Mouse (Mus musculus) embryonic facial prominence, embryonic 14.5 days (tissue): ENCODE data around the gene Cnot1. TPM values are rescaled to one million over a fixed set of nuclear protein-coding genes. Genes with fewer than 3 reads are reported as not detected.

Source experiments
- ATAC-seq: fragments of 200-750 bp; cut with Nextera tagmentation; 2 replicates; pipeline ENCODE4 v1.8.0; 2017; ENCODE audit warnings: low read depth, moderate number of reproducible peaks, moderate TSS enrichment
- DNase-seq: peaks from one replicate; pipeline ENCODE4 v3.0.0-alpha.2; 2015; ENCODE audit warnings: low spot score
- H3K27ac ChIP-seq: fragments of 300-500 bp; sonication (generic); replicated peaks from 2 replicates; pipeline ENCODE4 v1.5.1; 2014; ENCODE audit warnings: low read depth, mild to moderate bottlenecking, low read length, moderate library complexity
- H3K27me3 ChIP-seq: fragments of 300-500 bp; sonication (generic); replicated peaks from 2 replicates; pipeline ENCODE4 v1.6.1; 2014; ENCODE audit warnings: low read length; ENCODE audit not compliant: control insufficient read depth, insufficient read depth
- H3K36me3 ChIP-seq: fragments of 300-500 bp; sonication (generic); 2 replicates; pipeline ENCODE4 v1.6.1; 2014; ENCODE audit warnings: low read length, mixed read lengths; ENCODE audit not compliant: control insufficient read depth, insufficient read depth
- H3K4me1 ChIP-seq: fragments of 300-500 bp; sonication (generic); 2 replicates; pipeline ENCODE4 v1.6.1; 2014; ENCODE audit warnings: antibody characterized with exemption, low read length; ENCODE audit not compliant: control insufficient read depth, insufficient read depth
- H3K4me2 ChIP-seq: fragments of 300-500 bp; sonication (generic); 2 replicates; pipeline ENCODE4 v1.6.1; 2014; ENCODE audit warnings: low read depth, mild to moderate bottlenecking, low read length, moderate library complexity, mixed read lengths
- H3K4me3 ChIP-seq: fragments of 300-500 bp; sonication (generic); 2 replicates; pipeline ENCODE4 v1.5.1; 2014; ENCODE audit warnings: low read depth, mild to moderate bottlenecking, low read length
- H3K9ac ChIP-seq: fragments of 300-500 bp; sonication (generic); 2 replicates; pipeline ENCODE4 v1.6.1; 2014; ENCODE audit warnings: low read depth, mild to moderate bottlenecking, low read length, moderate library complexity, mixed read lengths
- H3K9me3 ChIP-seq: fragments of 300-500 bp; sonication (generic); 2 replicates; pipeline ENCODE4 v1.6.1; 2016; ENCODE audit warnings: low read length; ENCODE audit not compliant: control insufficient read depth
- WGBS: fragments of 180-500 bp; shearing (Covaris S2); extraction: QIAGEN DNeasy Blood & Tissue Kit; methylation state at CpG from one replicate; pipeline ENCODE4 v1.1.7; 2014; 5-methylcytosine and 5-hydroxymethylcytosine counted together
- polyA plus RNA-seq: library from polyadenylated mRNA; unstranded; fragments of >200 nt; fragmentation: Nextera tagmentation; extraction: Ambion mirVana; gene quantifications from 2 replicates; pipeline ENCODE4 v1.2.1, GENCODE M21; 2014

Cnot1 gene
- polyA plus RNA-seq, 1 experiment from 2014 or later = 75.4 TPM

GRCm38 (mm10) chr8:95808631-95809030 is 1.4 kb upstream of the Cnot1 start:
- Histone ChIP-seq H3K36me3 (0 out of 2 replicates have a peak, but pooled peaks cover 2% of the 10 kb centered on the region), H3K27ac (no peak overlapping the region), H3K4me3 (no peak overlapping the region), H3K4me2 (no peak overlapping the region), H3K9me3 (no peaks in the 10 kb centered on the region), H3K27me3 (no peaks in the 10 kb centered on the region), H3K4me1 (peaks cover 8% of the 10 kb centered on the region; the same call in 1 of the 2 replicates), H3K9ac (no peak overlapping the region)
- DNase-seq = no peak
- 86% methylated on average over 4 of the region's 4 CpGs for WGBS
- no peak for ATAC-seq

DNA sequence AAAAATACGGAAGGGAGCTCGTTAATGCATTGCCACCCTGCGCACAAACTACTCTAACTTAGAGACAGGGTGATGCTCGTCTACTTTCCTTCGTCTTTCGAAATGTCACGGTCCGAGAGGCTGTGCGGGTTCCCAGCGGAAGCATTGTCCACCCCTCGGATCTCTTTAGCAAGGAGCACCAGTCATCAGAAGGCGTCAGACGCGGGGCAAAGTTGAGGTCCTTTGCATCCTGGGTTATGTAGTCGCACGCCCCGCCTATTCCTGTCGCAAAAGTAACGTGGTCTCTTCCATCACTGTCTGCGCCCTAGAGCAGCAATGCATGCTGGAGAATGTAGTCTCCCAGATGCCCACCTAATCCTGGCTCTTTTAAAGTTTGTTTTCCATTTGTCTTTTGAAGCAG is 597 bp upstream of the Cnot1 start:
- H3K27ac ChIP-seq = peak overlapping the region; percentile 90
- DNase-seq (peak; percentile 98), ATAC-seq (peak; percentile 95)
- H3K4me2 ChIP-seq = peak overlapping the region; percentile 60
- H3K9ac ChIP-seq = peak overlapping the region; percentile 58
- 0 out of 2 replicates have a peak, but pooled peaks cover 6% of the 10 kb centered on the region for H3K36me3 ChIP-seq
- peaks cover 8% of the 10 kb centered on the region; the same call in 1 of the 2 replicates for H3K4me1 ChIP-seq
- peak overlapping the region; percentile 100 for H3K4me3 ChIP-seq
- H3K9me3 ChIP-seq = no peaks in the 10 kb centered on the region
- H3K27me3 ChIP-seq = no peaks in the 10 kb centered on the region
- WGBS = under 1% methylated on average over 20 of the region's 20 CpGs

DNA sequence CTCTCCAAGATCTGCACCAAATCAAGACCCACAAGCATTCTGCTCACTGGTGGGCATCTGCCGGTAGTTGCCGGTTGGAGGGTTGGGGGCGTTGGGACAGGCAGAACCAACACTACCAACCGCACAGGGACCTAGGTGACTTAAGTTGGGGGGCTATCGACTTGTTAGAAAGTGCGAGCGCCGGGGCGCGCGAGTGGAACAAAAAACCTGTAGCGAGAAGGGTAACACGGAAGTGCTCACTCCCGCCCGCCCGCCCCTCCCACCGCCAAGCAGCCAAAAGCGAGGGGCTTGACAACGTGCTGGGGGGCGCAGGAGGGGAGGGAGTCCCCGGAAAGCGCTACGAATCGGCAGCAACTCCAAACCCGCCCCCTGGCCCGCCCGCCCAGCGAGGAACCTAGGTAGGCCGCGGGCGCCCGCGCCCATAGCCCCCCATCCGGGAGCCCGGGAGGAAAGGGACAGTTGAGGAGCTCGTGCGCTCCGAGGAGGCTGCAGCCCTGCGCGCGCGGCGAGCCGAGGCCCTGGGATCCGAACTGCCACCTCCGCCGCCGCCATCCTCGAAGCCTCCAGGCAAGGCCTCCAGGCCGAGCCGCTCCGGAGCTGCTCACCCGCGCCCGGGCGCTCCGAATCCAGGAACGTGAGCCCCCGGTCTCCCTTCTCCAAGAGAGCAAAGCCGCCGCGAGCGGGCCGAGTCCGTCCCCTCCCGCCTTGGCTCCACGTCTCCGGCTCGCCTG is 638 bp downstream of the Cnot1 start:
- no peaks in the 10 kb centered on the region for H3K27me3 ChIP-seq
- H3K9me3 ChIP-seq = no peaks in the 10 kb centered on the region
- peak overlapping the region; percentile 96 for H3K27ac ChIP-seq
- peak; percentile 63 for DNase-seq
- peak overlapping the region; percentile 99 for H3K9ac ChIP-seq
- under 1% methylated on average over 17 of the region's 69 CpGs for WGBS
- ATAC-seq = no peak
- H3K4me1 ChIP-seq = peaks cover 11% of the 10 kb centered on the region
- H3K36me3 ChIP-seq = peaks cover 13% of the 10 kb centered on the region; the same call in 1 of the 2 replicates
- peak overlapping the region; percentile 69 for H3K4me2 ChIP-seq
- peak overlapping the region; percentile 100 for H3K4me3 ChIP-seq

- no peak for ATAC-seq
- H3K36me3 ChIP-seq = peaks cover 21% of the 10 kb centered on the region; the same call in 1 of the 2 replicates
- H3K27ac ChIP-seq = no peak overlapping the region
- H3K4me3 ChIP-seq = peak overlapping the region; percentile 100
- H3K27me3 ChIP-seq = no peaks in the 10 kb centered on the region
- 75% methylated on average over 2 of the region's 2 CpGs for WGBS
- peaks cover 11% of the 10 kb centered on the region for H3K4me1 ChIP-seq
- H3K9me3 ChIP-seq = no peaks in the 10 kb centered on the region
- no peak for DNase-seq
- peak overlapping the region; percentile 69 for H3K4me2 ChIP-seq
- peak overlapping the region; percentile 99 for H3K9ac ChIP-seq
Observed at GRCm38 (mm10) chr8:95805482-95805881, 1.8 kb downstream of the Cnot1 start.

DNA sequence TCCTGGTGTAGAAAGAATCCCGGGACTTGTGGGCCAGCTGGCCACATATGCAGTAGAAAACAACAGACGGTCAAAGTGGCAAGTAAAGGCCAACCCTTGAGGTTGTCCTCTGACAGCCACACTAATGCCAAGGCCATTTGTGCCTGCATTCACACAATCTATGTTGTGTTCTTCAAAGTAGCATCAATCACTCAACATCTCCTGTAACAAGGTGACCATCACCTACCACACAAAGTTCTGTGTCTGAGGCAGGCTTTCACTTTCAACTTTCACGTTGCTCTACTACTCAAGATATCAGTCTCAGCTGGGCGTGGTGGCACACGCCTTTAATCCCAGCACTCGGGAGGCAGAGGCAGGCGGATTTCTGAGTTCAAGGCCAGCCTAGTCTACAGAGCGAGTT is 5.0 kb downstream of the Cnot1 start:
- H3K4me3 ChIP-seq = no peak overlapping the region
- H3K36me3 ChIP-seq = peaks cover 41% of the 10 kb centered on the region; the same call in 1 of the 2 replicates
- H3K4me2 ChIP-seq = no peak overlapping the region
- no peak overlapping the region for H3K9ac ChIP-seq
- H3K27ac ChIP-seq = no peak overlapping the region
- DNase-seq (no peak), ATAC-seq (no peak)
- H3K27me3 ChIP-seq = no peaks in the 10 kb centered on the region
- peaks cover 11% of the 10 kb centered on the region for H3K4me1 ChIP-seq
- no peaks in the 10 kb centered on the region for H3K9me3 ChIP-seq
- 89% methylated on average over 8 of the region's 8 CpGs for WGBS

GRCm38 (mm10) chr8:95801476-95802064 is 5.7 kb downstream of the Cnot1 start:
- Histone ChIP-seq H3K36me3 (peaks cover 41% of the 10 kb centered on the region; the same call in 1 of the 2 replicates), H3K9ac (no peak overlapping the region), H3K4me1 (peaks cover 11% of the 10 kb centered on the region), H3K4me3 (no peak overlapping the region), H3K27ac (no peak overlapping the region), H3K9me3 (no peaks in the 10 kb centered on the region), H3K4me2 (no peak overlapping the region), H3K27me3 (no peaks in the 10 kb centered on the region)
- 80% methylated on average over 1 of the region's 1 CpGs for WGBS
- ATAC-seq = no peak
- no peak for DNase-seq

DNA sequence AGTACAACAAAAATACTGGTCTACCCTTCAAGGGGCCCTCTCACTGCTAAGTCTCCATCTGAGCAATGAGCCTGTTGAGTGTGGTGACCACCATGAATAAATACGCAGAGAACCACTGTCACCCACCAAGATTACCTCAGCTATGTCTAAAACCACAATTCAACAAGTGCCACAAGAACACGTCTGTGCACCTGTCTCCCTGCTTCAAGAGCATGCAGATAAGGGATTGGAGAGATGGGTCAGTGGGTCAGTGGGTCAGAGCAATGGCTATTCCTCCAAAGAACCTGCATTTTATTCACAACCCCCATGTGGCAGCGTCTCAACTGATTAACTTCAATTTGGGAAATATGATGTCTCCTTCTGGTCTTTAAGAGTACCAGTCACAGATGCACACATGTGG is 6.9 kb downstream of the Cnot1 start:
- DNase-seq (no peak), ATAC-seq (no peak)
- H3K36me3 ChIP-seq = peaks cover 45% of the 10 kb centered on the region; the same call in 1 of the 2 replicates
- H3K9ac ChIP-seq = no peak overlapping the region
- WGBS = 84% methylated on average over 3 of the region's 3 CpGs
- H3K9me3 ChIP-seq = no peaks in the 10 kb centered on the region
- no peak overlapping the region for H3K4me2 ChIP-seq
- H3K4me1 ChIP-seq = peaks cover 4% of the 10 kb centered on the region
- H3K27me3 ChIP-seq = no peaks in the 10 kb centered on the region
- H3K4me3 ChIP-seq = no peak overlapping the region
- H3K27ac ChIP-seq = no peak overlapping the region

DNA sequence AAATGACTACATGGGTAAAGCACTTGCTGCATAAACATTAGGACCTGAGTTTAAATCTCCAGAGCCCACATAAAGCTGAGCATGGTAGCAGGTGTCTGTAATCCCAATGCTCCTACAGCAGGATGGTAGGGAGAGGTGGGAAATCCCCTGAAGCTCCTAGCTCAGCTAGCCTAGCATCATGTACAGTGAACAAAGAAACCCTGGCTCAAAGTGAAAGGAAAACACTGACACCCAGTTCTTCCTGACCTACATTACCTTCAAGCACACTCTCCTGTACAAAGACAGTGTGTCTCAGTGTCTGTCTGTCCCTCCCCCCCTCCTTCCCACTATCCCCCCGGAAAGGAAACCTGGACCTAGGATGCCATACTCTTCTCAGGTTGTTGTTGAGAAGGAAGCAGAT is 7.4 kb downstream of the Cnot1 start:
- Histone ChIP-seq H3K4me3 (no peak overlapping the region), H3K27ac (no peak overlapping the region), H3K9ac (no peak overlapping the region), H3K36me3 (peaks cover 45% of the 10 kb centered on the region; the same call in 1 of the 2 replicates), H3K4me2 (no peak overlapping the region), H3K27me3 (no peaks in the 10 kb centered on the region), H3K9me3 (no peaks in the 10 kb centered on the region), H3K4me1 (peaks cover 4% of the 10 kb centered on the region; the same call in 1 of the 2 replicates)
- WGBS = 80% methylated on average over 1 of the region's 1 CpGs
- ATAC-seq = peak; percentile 41; the same call in 1 of the 2 replicates
- DNase-seq = no peak
